Mouse (Mus musculus) layer of hippocampus, adult 8-10 months (tissue): Measurements from ENCODE around the gene Dscaml1. TPM values are rescaled to one million over a fixed set of nuclear protein-coding genes. Genes with fewer than 3 reads are reported as not detected.
A peak's percentile ranks its signal among the peaks of the same experiment; 100 is the strongest.

Experiments
- DNase-seq, 2 experiments: peaks; one replicate each; pipeline ENCODE4 v3.0.0; 2022; ENCODE audit warnings: low spot score in 2 of 2
- total RNA-seq, 4 experiments: library from RNA; stranded (reverse); gene quantifications; 2 replicates each; pipeline ENCODE4 v1.2.4; 2022

Gene Dscaml1
- total RNA-seq, 4 experiments from 2014 or later: 84.0 to 101 (median 88.8) TPM

DNA sequence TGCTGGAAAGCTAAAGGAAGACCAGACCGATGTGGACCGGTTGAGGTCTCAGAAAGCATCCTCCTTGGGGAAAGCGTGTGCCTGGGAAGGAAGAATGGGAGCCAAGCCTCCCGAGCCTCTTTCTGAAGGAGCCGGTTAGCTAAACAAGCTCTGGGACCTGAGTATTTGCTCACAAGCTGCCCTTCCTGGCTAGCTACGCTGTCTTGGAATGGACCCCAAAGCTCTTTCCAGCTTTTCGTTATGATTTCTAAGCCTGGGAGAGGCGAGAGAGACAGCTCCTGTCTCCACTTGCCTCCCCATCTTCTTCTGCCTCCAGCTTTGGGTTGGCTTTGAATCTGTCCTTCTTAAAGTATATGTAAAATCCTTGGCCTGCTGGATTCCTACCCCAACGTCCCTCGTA lies 27.6 kb downstream of the Dscaml1 start:
- no peak for DNase-seq

DNA sequence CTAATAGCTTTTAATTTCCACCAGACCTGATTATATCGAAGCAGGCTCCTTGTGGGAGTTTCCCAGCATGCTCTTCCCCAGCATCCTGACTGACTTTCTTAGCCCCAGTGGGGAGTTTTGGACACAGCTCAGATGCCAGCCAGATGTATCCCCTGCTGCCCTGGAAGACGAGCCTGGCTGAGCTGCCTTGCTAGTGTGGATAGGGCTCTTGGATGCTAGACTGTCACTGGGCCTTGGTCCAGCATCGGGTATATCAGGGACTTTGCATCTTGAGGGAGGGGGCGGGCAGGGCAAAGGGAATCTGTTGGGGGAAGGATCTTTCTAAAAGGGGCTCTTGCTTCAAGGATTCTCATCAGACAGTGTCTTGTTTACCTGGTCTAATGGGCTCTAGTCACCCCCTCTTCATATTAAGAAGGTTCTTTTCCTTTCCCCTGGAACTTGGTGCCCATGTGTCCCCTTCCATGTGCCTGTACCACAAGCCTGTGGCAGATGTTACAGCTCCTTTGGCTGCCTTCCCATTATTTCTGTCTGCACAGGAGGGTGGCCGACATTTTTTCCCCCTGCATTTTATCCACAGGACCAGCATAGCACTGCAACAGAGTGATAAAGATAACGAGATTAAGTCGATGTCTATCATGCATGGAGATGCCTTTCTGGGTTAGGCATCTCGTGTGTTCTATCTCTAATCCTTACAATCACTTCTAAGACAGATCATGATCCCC lies 28.6 kb downstream of the Dscaml1 start:
- DNase-seq: no peak

DNA sequence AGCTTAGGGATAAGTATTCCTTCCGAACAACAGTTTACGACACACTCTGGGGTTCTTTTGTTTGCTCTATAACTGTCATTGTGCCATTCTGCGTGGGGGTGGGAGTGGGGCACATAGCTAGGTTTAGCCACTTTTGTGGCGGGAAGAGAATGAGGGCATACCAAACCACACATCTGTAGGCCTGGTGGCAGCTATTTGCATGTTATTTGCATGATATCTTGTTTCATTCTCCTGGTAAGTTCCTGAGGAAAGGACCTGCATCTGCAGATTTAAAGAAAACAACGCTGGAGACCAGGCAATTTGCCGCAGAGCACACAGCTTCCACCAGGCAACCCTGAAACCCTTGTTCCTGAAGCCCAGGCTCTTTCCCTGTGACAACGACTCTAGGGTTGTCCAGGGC lies 30.8 kb downstream of the Dscaml1 start:
- no peak for DNase-seq

DNA sequence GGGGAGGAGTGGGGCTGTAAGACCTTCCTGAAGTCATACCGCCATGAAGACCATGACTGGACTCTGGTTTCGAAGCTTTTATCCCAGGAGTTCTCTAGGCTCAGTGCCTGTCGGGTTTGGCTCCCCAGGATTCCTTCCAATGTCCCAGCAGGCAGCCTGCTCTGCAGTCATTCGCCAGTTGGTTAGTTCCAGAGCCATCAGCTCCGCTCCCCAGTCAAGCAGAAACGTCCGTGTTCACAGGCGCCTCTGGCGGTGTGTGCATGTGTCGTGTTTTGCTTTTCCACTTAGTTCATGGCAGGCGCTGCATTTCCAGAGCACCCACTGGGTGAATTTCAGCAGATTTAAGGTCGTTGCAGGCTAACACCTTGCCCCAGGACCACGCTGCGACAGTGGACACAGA lies 31.9 kb downstream of the Dscaml1 start:
- DNase-seq: peak in 1 of 2 experiments; percentile 34

DNA sequence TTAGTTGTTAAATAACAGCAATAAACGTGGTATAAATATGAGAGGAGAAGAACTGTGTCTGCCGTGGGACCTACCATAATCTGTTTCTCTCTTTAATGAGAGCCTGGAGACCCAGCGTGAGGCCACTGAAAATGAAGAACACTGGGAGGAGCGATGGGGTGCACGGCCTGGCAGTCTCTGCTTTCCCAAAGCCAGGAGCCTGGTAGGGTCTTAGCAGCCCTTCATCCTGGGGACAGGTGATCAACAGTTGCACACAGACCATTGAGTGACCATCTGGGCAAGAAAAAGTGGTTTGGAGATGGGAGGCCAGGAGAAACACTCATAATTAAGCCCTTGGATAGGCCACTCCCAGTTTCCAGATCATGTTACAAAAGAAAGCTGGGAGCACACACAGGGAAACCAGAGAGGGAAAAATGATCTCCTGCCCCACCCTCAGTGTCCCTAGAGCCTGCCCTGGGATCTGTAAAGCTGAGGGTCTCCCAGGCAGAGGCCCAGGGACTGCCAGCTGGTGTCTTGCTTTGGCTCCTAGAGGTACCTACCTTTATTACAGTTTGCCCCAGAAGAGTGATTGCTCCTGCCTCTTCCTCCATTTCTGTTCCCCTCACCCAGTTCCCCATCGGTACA lies 39.1 kb downstream of the Dscaml1 start:
- no peak for DNase-seq

DNA sequence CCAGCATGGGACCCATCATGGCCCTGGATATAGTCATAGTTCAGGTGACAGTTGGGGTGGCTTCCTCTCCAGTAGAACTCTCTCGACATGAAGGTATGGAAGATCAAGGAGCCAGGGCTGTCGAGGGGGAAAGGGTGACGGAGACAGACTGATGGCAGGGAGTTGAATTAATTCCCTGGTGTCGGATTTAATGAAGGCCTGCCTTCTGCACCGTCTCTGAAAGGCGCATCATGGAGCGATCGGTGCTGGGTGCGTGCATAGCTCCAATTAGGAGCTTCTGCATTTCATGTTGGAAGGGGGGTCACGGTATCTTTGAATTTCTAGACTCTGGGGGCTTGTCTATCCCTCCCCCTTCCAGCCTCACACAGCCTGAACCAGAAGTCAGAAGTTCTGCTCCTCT lies 41.8 kb downstream of the Dscaml1 start:
- DNase-seq: no peak

DNA sequence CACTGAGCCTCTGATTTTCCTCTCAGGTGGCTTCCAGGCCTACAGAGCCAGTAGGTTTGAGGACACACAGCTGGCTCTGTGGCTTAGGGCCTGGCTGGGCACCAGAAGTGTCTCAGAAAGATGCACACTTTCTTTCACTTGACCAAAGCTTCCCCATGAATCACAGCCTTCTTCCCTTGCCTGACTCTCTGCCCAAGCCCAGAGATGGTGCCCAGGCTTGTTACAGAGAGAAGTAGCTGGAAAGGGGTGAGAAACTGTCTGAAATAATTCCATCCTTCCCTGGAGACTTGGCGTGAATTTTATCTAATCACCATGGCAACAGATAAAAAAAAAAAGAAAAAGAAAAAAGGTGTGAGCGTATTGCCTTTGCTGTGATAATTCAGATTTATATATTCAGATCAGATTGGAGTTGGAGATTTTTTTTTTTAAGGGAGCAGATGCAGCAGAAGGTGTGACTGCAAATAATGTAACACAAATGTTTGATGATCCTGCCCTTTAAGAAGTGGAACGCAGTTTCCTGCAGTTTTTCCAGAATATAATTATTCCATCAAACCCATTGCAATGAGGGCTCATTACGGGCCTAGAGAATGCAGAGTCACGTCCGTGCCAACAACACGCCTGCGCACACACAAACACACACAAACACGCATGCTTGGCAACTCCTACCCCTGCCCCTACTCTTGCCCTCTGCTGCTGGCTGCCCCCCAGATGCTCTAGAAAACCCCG lies 44.5 kb downstream of the Dscaml1 start:
- DNase-seq: peak; percentile 43 to 61

DNA sequence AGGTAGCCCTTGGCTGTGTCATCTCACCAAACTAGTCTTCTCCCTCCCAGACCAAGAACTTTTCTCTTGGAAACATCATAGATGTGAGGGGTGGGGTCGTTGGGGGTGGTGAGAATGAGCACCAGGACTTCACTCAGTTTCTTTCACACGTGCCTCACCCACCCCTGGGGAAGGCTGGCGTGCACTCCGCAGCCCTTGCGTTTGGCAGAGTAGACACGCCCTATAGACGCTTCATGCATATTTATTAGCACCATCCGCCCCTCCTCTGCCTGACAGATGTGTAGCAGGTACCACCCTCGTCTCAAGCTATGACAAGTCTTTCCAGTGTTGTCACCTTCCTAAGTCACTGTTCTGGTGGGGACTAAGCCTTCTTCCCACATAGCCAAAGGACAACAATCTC lies 45.3 kb downstream of the Dscaml1 start:
- DNase-seq: no peak

DNA sequence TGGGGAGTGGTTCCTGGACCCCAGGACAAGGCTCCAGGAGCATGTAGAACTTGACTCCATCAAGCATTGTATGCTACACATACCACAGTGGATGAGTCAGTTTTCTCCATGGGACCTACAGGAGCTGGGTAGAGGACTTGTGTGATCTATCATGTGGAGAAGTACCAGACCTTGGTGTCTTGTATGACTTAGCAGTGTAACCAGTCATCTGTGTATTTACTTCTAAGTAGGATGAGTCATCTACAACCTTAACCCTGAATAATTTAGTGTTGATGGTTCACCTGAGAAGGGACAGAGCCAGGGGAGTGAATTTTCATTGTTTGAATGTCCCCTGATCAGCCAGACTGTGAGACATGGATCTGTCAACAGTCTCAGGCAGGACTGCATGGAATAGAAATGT lies 48.4 kb downstream of the Dscaml1 start:
- no peak for DNase-seq

DNA sequence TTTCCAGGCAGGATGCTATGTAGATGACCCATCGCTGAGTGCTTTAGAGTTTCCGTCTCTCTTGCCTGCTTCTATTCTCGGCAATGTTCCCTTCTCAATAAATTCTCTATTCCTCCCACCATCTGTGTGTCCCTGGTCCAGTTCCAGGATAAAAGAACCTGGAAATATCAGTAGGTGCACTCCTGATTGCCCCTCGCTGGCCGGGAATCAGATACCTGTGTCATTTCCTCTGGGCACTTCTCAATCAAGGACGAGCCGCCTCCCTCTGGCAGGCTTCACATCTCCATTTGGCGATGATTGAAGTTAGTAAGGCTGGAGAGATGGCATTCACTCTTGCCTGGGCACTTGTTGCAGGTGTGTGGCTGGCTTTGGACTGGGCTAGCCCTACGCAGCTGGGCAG lies 54.5 kb downstream of the Dscaml1 start:
- DNase-seq: no peak

DNA sequence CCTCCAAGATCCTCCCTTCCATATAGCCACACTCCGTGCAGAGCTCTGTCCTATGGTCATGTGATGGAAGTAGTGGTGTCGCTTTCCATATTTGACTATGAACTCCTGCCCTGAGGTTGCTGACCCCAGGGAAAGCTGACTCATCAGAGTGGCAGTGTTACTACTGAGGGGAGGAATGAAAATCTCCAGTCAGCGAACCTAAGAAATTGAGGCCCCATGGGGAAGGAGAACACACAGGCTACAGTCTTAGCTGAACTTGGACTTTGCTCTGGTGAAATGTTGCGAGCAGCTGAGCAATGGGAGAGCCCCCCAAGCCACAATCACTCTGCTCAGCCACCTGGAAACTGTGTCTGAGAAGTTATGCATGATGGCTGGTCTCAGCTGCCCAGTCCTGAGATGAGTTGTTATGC lies 60.2 kb downstream of the Dscaml1 start:
- no peak for DNase-seq

DNA sequence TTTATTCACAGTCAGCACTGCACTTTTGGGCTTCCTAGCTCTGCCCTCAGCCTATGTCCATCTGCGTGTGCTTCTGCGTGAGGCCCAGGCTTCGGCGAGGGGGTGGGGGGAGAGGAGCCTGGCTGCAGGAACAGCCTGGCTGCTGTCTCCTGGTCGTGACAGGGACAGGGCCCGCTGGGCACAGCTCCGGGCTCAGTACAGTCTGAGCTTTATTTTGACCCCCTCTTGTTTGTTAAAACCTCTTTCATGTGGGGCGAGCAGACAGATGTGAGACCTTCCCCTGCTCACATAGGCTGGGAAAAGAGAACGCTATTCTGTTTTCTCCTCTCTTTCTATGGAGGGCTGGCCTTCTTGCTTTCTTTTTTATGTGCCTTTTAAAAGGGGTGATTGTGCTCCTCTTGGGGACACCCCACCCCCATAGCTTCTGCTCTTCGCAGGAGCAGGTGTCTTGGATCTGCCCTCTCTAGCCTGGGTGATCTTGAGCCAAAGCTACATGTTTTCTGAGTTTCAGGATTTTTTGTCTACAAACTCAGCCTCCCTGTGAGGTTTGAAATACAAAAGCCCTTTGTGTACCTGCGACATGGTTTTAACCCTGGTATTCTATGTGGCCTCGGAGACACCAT lies 60.9 kb downstream of the Dscaml1 start:
- peak; percentile 43 to 66 for DNase-seq

DNA sequence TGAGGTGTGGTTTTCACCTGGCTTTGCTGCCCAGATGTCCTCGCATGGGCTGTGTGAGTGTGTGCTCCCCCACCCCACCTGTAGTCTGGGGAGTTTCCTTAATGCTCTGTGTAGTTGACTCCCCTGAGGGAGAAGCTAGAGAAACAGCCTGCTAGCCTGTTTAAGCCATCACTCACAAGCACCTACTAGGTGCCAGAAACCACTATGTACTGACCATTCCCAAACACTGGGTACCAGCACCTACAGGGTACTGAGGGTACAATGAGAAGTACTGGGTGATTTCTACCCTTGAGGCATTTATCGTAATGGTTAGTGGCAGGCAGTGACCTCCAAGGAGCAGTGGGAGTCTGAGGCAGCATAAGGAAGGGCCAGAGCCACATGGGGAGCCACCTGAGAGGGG lies 64.5 kb downstream of the Dscaml1 start:
- no peak for DNase-seq

DNA sequence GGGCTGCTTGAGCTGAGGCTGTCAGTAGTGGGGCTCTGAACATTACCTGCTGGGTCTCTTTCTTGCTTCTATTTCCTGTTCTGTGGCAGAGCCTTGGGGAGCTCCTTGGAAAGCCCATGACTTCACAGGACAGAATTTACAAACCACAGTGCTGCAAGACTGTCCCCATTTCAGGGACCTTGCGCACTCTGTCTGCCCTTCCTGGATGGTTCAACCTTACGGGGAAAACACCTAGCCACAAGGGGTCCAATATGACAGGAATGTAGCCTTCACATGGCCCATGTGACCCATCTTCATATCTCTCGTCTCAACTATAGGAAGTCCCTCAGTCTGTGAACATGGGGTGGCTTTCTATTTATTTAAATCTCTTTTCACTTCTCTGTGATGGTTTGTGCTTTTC lies 68.5 kb downstream of the Dscaml1 start:
- DNase-seq: no peak

DNA sequence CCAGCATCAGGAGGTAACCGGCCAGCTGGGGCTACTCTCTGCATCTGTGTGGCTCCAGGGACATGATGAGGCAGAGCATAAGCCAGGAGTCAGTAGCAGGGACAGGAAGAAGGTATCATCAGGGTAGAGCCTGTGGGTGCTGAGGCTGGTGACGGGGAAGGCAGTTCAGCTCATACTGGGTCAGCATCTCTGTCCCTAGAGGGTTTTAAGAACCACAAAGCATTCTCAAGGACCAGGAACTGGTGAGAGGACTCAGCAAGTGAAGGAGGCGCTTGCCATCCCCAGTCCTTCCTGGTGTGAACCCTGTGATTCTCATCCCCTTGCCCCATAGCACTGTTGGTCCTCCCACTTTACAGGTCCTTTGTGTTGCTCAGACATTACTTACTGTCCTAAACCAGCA lies 69.9 kb downstream of the Dscaml1 start:
- no peak for DNase-seq

DNA sequence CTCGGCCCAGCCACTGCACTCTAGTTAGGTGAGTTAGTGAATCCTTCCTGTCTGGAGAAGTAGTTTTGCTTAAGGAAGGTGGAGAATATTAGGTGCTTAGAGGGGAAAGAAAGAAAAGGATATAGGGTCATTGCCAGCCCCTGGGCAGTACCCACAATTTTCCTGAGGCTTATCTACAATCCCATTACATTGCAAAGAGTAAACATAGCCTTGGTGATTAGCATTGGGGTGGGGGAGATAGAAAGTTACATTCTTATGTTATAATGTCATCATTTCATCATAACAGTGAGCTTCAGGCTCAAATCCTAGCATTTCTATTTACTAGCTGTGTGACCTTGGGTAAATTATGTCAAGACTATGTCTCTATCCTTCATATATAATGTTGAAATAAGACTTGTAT lies 70.5 kb downstream of the Dscaml1 start:
- DNase-seq: no peak

DNA sequence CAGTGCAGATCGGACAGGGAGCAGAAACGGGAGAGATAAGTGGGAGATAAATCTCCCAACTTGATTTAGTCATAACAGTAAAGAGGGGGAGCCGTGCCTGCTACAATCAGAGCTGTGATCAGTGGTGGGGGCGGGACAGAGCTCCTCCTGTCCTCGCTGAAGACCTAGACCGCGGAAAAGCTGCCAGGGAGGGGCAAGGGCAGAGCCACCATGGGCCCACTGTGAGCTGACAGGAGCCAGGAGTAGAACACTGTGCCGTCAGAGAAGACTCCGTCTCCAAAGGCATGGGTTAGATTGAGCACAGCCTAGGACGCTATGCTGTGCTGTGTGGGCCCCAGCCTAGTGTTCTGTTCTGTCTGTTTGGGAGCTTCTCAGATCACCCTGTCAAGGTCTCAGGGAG lies 72.8 kb downstream of the Dscaml1 start:
- no peak for DNase-seq

DNA sequence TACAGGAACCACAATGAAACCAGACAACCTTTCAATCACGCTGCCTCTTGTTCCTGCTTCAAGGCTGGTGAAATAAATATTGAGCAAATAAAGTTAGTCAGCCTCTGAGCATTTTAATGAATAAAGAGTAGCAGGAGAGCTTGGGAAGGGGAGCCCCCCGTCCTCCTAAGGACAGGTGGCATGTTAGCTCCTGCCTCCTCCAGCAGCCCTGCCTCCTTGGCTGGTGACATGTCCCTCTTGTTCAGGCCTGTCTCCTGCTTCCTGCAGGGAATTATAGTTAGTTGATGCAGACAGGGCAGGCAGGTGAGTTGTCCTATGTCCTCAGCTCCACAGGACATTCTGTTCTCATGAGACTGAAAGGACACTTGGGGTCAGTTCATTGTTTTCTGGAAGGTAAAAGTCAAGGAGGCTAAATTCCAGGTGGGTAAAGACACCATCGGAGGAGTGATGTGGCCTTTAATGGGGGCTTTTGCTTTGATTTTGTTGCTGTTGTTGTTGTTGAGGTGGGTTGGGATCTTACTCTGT lies 73.7 kb downstream of the Dscaml1 start:
- no peak for DNase-seq

DNA sequence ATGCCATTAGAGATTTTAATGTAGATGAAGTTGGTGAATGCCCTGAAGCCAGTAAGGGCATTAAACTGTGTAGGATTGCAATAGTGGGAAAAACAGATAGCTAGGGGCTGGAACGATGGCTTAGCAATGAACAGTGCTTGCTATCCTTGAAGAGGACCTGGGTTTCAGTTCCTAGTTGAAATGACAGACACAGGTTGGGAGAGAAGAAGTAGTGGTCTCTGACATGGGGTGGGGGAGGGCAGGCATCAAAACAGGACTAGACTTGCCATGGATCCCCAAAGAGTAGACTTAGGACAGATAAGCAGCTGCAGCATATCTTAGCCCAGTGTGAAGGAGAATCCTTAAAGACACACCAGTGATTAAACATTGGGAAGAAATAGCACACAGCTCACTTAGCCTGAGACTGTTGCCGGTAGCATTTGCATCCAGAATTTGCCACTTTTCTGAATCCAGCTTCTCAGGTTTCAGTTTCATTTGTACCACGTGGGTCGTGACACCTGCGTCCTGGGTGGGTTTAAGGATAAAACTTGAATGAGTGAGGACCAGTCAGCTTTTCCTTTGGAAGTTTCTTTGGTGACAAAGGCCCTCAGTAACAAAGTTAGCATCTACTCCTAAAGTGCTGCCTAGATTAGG lies 75.0 kb downstream of the Dscaml1 start:
- DNase-seq: no peak

DNA sequence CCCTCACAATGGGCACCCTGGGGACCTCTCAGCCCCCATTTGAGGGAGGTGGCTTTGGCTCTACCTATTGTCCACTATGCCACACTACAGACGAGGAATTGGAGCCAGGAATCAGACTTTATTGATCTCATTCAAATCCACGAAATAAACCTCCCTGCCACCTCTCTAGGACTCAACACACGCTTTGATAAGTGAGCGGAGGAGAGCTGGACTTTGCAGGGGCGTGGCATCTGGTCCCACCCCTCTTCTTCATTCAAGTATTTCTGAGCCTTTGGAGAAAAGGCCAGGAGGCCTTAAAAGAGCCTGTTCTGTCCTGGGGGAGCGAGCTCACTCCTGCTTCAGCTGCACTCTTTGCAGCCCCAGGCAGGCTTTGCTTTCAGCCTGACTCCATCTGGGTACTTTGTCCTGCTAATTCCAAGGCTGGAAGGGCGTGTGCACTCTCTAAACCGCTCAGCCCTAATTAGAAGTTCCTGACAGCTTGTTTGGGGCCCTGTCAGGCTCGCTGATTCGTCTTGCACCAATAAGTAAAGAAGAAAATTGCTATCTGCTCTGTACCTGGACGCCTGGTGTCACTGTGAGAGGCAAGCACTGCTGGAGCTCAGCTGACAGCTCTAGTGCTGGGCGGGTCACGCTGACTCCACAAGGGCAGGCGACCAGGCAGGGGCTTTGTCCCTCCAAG lies 75.7 kb downstream of the Dscaml1 start:
- DNase-seq: no peak

DNA sequence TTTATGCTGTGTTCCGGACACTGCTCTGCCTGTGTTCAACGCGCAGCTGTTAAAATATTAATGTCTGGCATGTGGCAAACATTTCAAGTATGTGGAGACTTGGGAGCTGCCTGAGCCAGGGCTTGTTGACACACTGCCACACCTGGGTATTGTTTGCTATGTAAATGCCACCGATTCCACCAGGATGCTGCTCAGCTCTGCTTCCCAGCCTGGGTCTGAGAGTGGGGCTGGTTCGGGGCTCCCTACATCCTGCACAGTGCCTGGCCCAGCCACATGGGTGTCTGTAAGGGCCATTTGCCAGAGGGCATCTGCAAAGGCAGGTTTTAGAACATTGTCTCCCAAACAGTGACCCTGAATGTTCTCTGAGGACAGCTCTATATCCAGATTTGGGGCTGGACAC lies 78.5 kb downstream of the Dscaml1 start:
- no peak for DNase-seq
